Mouse (Mus musculus): Measurements from ENCODE around the gene P2rx1.
A peak's percentile ranks its signal among the peaks of the same experiment; 100 is the strongest.

Gene P2rx1

GRCm38 (mm10) chr11:73023099-73023498 is 24.2 kb downstream of the P2rx1 start:
- peak; percentile 44 for DNase-seq (ENCODE audit: low spot score)

GRCm38 (mm10) chr11:73023827-73024226 is 24.9 kb downstream of the P2rx1 start:
- DNase-seq (ENCODE audit: low spot score): no peak

GRCm38 (mm10) chr11:73024236-73024904 is 25.5 kb downstream of the P2rx1 start:
- DNase-seq (ENCODE audit: low spot score): no peak

DNA sequence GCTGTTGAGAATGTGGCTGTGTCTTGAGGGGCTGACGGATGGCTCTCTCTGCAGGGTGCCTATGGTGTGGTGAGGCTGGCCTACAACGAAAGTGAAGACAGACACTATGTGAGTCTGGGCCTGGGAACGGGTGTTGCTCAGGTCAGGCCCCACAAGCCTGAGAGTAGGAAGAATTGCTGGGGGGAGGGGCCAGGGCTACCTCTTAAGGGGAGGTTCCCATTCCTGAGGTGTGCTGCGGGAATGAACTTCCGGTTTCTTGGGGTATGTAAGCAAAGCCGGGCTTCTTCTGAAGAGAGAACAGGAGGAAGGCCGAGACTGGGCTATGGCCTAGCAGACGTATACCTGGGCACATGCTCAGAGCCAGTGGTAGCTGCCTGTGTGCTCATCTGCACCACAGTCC is 28.1 kb downstream of the P2rx1 start:
- DNase-seq (ENCODE audit: low spot score): no peak

GRCm38 (mm10) chr11:73030821-73031498 is 32.1 kb downstream of the P2rx1 start:
- DNase-seq (ENCODE audit: low spot score): peak; percentile 72

GRCm38 (mm10) chr11:73031536-73031935 is 32.6 kb downstream of the P2rx1 start:
- DNase-seq (ENCODE audit: low spot score): no peak

DNA sequence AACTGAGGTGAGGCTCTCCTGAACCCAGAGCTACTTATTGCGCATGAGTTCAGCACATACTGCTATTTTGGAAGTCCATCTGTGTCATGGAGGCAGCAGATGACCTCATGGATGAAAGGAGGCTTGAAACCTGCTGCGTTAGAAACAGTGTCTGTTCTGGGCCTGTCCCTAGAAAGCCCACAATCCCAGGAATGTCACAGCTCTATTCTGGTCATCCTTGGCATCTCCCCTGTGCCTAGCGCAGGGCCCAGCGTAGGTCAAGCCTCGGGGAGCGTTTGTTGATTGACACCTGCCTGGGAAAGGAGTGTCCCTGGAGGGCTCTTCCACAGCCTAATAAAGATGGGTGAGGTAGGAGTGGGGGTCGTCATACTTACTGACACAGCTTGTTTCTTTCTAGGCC is 37.2 kb downstream of the P2rx1 start:
- no peak for DNase-seq (ENCODE audit: low spot score)

- no peak for DNase-seq (ENCODE audit: low spot score)
Observed at GRCm38 (mm10) chr11:73036889-73037288, 38.0 kb downstream of the P2rx1 start.

- no peak for DNase-seq (ENCODE audit: low spot score)
Observed at GRCm38 (mm10) chr11:73037691-73038090, 38.8 kb downstream of the P2rx1 start.

GRCm38 (mm10) chr11:73039102-73039799 is 40.3 kb downstream of the P2rx1 start:
- peak; percentile 53 for DNase-seq (ENCODE audit: low spot score)

- DNase-seq (ENCODE audit: low spot score): no peak
Observed at GRCm38 (mm10) chr11:73044229-73044755, 45.4 kb downstream of the P2rx1 start.

DNA sequence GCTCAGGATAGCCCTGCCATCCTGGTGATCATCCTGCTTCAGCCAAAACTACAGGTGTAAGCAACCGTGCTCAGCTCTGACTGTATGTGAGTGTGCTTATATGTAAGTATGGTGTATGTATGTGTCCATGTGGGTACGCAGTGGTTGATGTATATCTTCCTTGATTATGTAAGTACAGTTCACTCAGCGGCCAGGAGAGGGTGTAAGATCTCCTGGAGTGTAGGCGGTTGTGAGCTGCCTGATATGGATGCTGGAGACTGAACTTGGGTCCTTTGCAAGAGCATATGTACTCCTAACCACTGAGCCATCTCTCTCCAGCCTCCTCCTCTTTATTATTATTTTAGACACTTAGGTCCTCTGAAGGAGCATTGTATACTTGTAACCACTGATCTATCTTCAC is 45.9 kb downstream of the P2rx1 start:
- no peak for DNase-seq (ENCODE audit: low spot score)

- peak; percentile 95 for DNase-seq (ENCODE audit: low spot score)
Observed at GRCm38 (mm10) chr11:73047542-73047996, 48.7 kb downstream of the P2rx1 start, which contains the start of gene Ncbp3. TSS of gene Ncbp3 (plus strand) at chr11:73047783.

- DNase-seq (ENCODE audit: low spot score): no peak
Observed at GRCm38 (mm10) chr11:73048030-73048876, 49.4 kb downstream of the P2rx1 start.

- peak; percentile 63 for DNase-seq (ENCODE audit: low spot score)
Observed at GRCm38 (mm10) chr11:73049335-73049734, 50.4 kb downstream of the P2rx1 start.

DNA sequence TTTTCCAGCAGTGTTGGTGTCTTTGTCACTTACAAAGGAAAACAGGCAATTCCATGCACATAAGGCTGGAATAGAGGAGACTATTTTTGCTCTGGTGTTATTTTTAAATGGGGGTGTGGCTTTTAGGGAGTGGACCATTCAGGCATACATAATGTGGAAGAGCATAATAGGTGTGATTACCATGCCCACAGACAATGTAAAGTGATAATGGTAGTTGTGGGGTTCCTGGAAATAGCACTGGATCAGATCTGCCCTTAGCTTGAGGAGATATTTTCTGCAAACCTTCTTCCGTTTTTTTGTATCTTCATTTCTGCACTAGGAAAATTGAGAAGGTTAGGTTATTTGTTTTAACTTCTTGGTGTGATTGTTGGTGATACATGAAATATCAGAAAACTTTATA is 53.9 kb downstream of the P2rx1 start:
- DNase-seq (ENCODE audit: low spot score): no peak

- no peak for DNase-seq (ENCODE audit: low spot score)
Observed at GRCm38 (mm10) chr11:73057701-73058100, 58.8 kb downstream of the P2rx1 start.

DNA sequence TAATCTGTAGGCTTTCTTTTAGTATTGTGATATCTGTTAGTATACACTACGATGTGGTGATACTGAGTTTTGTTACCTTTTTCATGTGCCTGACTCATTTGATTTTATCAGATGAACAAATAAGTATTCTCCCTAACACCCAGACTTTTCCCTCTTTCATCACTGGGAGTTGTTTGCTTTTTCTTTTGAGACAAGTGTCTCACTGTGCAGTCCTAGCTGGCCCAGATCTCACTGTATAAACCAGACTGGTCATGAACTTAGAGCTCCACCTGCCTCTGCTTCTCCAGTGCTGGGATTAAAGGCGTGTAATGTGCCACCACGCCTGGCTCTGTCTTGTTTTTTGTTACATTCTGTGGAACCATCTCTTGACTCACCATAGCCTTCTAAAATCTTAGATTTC is 60.7 kb downstream of the P2rx1 start:
- no peak for DNase-seq (ENCODE audit: low spot score)

DNA sequence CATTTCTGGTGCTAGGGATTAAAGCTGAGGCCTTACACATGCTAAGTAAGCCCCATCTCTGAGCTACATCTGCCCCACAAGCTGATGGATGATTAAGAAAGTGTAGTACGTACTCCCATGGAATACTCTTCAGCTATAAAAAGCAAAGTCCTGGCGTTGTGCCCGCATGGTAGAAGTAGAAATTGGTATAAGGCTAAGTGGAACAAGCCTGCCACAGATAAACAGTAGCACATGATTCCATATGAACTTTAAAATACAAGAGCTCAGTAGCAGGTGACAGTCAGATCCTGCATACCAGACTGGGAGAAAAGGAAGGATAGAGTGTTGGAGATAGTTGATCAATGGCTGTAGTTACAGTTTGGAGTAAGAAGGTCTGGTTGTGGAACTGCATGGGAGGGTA is 62.5 kb downstream of the P2rx1 start:
- DNase-seq (ENCODE audit: low spot score): no peak
